Mouse (Mus musculus): ENCODE measurements around the gene Ap2a1.

DNA sequence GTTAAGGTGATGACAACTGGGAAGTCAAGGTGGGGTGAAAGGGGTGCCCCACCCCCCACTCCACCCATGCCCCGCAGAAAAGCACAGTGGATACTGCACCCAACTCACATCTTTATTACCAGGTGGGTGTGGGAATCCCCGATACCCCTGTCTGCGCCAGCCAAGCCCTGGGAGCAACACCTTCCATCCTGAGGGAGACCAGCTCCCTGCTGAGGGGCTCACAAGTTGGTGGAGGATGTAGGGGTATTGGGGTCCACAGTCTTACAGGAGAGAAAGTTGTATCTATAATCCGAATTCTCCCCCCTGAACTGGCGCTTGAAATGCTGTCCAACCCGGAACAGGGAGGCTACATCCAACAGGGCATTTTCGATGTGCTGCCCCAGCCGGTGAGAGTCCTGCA is 30.0 kb upstream of the Ap2a1 start:
- TF ChIP-seq CTCF (conservative IDR thresholded peaks at IDR 0.05; ENCODE audit: low read length) (no peak), POU5F1 (IDR thresholded peaks at IDR 0.05; ENCODE audit: borderline replicate concordance, low read length) (no peak), NANOG (IDR thresholded peaks at IDR 0.05; ENCODE audit: borderline replicate concordance, low read length) (no peak)
